Mouse (Mus musculus) mesoderm, embryonic 11.5 days (tissue): ENCODE measurements at regions not wholly inside any gene's neighbourhood (a gene's known extent, or its start where the extent isn't known, plus 50 kb on each side); places are given as distances from the start of the nearest gene placed in this dataset.

ENCODE experiments used
- DNase-seq: peaks from one replicate; pipeline ENCODE4 v3.0.0-alpha.2; 2012; ENCODE audit warnings: low read depth, low spot score

DNA sequence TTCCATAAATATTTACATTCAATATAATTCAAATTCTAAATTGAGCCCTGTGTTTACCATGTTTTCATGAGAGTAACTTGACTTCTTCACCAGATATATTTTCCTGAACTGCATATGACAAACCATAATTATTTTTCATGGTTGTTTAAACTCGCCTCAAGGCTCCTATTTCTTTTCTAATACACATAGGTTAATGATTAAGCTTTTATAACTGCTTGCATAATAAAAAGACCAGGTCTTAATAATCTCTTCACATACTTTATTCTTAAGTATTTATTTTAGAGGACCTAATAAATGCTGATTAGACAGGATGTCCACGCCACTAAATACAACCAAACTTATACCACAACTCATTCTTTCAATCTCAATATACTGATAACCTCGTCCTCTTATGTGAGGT is 86.1 kb upstream of the Gnpda2 start:
- no peak for DNase-seq

DNA sequence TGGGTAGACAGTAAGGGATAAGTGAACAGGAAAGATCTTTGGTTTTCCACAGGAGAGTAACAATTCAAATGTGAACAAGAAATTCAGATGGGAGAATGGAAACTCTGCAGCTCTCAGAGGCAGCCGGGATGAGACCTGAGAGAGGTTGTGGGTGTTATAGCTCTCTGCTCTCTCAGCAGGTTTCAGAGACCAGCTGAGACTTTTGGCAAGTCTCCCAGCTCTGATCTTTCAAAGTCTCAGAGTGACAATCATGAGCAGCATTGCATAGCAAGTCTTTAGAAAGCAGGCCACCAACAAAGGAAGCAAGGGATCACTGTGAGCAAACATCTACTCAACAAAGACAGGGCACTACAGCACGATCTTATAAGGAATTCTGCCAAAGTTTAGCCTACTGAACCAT is 73.4 kb upstream of the Gnpda2 start:
- no peak for DNase-seq

DNA sequence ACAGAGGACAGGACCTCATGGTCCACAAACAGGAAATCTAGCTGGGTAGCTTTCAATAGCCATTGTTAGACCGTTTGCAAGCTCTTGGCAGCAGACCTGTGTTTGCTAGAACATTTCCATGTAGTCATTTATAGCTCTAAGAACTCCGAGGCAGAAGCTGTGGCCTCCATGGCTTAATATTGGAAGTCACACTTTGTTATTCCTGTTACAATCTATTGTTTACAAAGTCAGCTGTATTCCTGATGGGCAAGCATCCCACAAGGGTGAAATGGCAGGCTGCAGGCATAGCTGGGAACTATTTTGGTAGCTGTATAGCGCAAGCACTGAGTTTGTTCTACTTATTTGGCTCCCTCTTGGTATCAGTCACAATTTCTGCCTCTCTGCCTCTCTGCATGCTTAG is 71.8 kb upstream of the Gnpda2 start:
- DNase-seq = no peak
